Mouse (Mus musculus) embryonic stem cell, embryonic (primary cell): ENCODE data around the gene Serpina7.

ENCODE experiments used
- CTCF ChIA-PET, 4 experiments: fragments of 300-600 bp in 2 of 4; fragments of 350-600 bp in 2 of 4; sonication (Branson Sonifier 250); formaldehyde crosslinking; loops; one replicate each; lab custom pipeline; 2022; ENCODE audit warnings: inconsistent platforms in 2 of 4; lab: Charles Lee
- POLR2A ChIA-PET, 4 experiments: fragments of 300-600 bp in 2 of 4; fragments of 350-600 bp in 2 of 4; sonication (Branson Sonifier 250); formaldehyde crosslinking; loops; one replicate each; lab custom pipeline; 2022; ENCODE audit warnings: antibody characterized with exemption in 4 of 4, inconsistent platforms in 1 of 4; lab: Charles Lee

Gene Serpina7

GRCm38 (mm10) chrX:139085077-139085476 is at the start of gene Serpina7:
Serpina7 (minus strand) TSS chrX:139085236.
- POLR2A ChIA-PET, result no interaction called here
- CTCF ChIA-PET, result no interaction called here

GRCm38 (mm10) chrX:139134031-139134430 is 49.0 kb upstream of the Serpina7 start:
- ChIA-PET POLR2A (no interaction called here), CTCF (no interaction called here)

- CTCF ChIA-PET, result no interaction called here
- POLR2A ChIA-PET, result no interaction called here
Observed at GRCm38 (mm10) chrX:139097197-139097596, 12.2 kb upstream of the Serpina7 start.

GRCm38 (mm10) chrX:139085943-139086342 is 907 bp upstream of the Serpina7 start, which contains the start of gene 4930513O06Rik:
4930513O06Rik (plus strand) TSS chrX:139086243.
- ChIA-PET POLR2A (no interaction called here), CTCF (no interaction called here)

- POLR2A ChIA-PET, result no interaction called here
- CTCF ChIA-PET, result no interaction called here
Observed at GRCm38 (mm10) chrX:139078493-139078892, 6.5 kb downstream of the Serpina7 start.

GRCm38 (mm10) chrX:139064078-139064477 is 21.0 kb downstream of the Serpina7 start:
- CTCF ChIA-PET, result no interaction called here
- POLR2A ChIA-PET, result interaction anchor here in 1 of 4 experiments (1.0 kb wide), 1 partner anchor 12 kb away, joined by 3 read pairs; no protein-coding TSS in a partner anchor

- POLR2A ChIA-PET, result interaction anchor here in 1 of 4 experiments (0.6 kb wide), 1 partner anchor 153 kb away, joined by 5 read pairs; no protein-coding TSS in a partner anchor
- CTCF ChIA-PET, result no interaction called here
Observed at GRCm38 (mm10) chrX:139053149-139053548, 31.9 kb downstream of the Serpina7 start.

GRCm38 (mm10) chrX:139051976-139052375 is 33.1 kb downstream of the Serpina7 start:
- POLR2A ChIA-PET, result interaction anchor here in 1 of 4 experiments (0.6 to 1.1 kb wide), 2 partner anchors 12 to 366 kb away, joined by 3 to 9 read pairs; no protein-coding TSS in a partner anchor
- CTCF ChIA-PET, result no interaction called here

- ChIA-PET POLR2A (no interaction called here), CTCF (no interaction called here)
Observed at GRCm38 (mm10) chrX:139041148-139041547, 43.9 kb downstream of the Serpina7 start.

GRCm38 (mm10) chrX:139039314-139039713 is 45.7 kb downstream of the Serpina7 start:
- ChIA-PET CTCF (no interaction called here), POLR2A (no interaction called here)

- ChIA-PET CTCF (no interaction called here), POLR2A (no interaction called here)
Observed at GRCm38 (mm10) chrX:139037666-139038065, 47.4 kb downstream of the Serpina7 start.
